Mouse (Mus musculus): ENCODE data around the gene Ubn2. TPM values are rescaled to one million over a fixed set of nuclear protein-coding genes. Genes with fewer than 3 reads are reported as not detected.
A peak's percentile ranks its signal among the peaks of the same experiment; 100 is the strongest.
"Not testable (repeated sequence)": the region's sequence is repeated elsewhere in the genome, so short reads cannot be mapped to it uniquely, and the experiment has no call there.

The Ubn2 gene
- polyA plus RNA-seq, 1 experiment from 2014 or later, result 20.0 TPM

GRCm38 (mm10) chr6:38531211-38531820 is 97.6 kb downstream of the Ubn2 start:
- no peaks in the 10 kb centered on the region for H3K9me3 ChIP-seq (ENCODE audit: control insufficient read depth, low read length)
- DNase-seq (ENCODE audit: low spot score) (no peak), ATAC-seq (ENCODE audit: insufficient read depth, low FRiP score, low TSS enrichment) (no peak)
- H3K36me3 ChIP-seq (ENCODE audit: control insufficient read depth, insufficient read depth, low read length), result no peaks in the 10 kb centered on the region
- H3K4me1 ChIP-seq (ENCODE audit: control insufficient read depth, insufficient read depth, low read length), result no peaks in the 10 kb centered on the region
- no peak overlapping the region for H3K9ac ChIP-seq (ENCODE audit: low read length)
- H3K27ac ChIP-seq (ENCODE audit: low read depth, low read length), result no peak overlapping the region
- no peak overlapping the region for H3K4me2 ChIP-seq (ENCODE audit: low read depth)
- H3K27me3 ChIP-seq (ENCODE audit: control insufficient read depth, insufficient read depth, low read length), result no peaks in the 10 kb centered on the region
- no peak overlapping the region for H3K4me3 ChIP-seq (ENCODE audit: low read depth, low read length)
- WGBS, result 64% methylated on average over 5 of the region's 5 CpGs

GRCm38 (mm10) chr6:38532500-38533420 is 99.0 kb downstream of the Ubn2 start:
- peak overlapping the region; percentile 79 for H3K4me2 ChIP-seq (ENCODE audit: low read depth)
- 6% methylated on average over 25 of the region's 25 CpGs for WGBS
- no peaks in the 10 kb centered on the region for H3K27me3 ChIP-seq (ENCODE audit: control insufficient read depth, insufficient read depth, low read length)
- no peaks in the 10 kb centered on the region for H3K36me3 ChIP-seq (ENCODE audit: control insufficient read depth, insufficient read depth, low read length)
- no peaks in the 10 kb centered on the region for H3K4me1 ChIP-seq (ENCODE audit: control insufficient read depth, insufficient read depth, low read length)
- DNase-seq (ENCODE audit: low spot score) (no peak), ATAC-seq (ENCODE audit: insufficient read depth, low FRiP score, low TSS enrichment) (peak; percentile 51)
- H3K9me3 ChIP-seq (ENCODE audit: control insufficient read depth, low read length), result no peaks in the 10 kb centered on the region
- peak overlapping the region; percentile 90 for H3K27ac ChIP-seq (ENCODE audit: low read depth, low read length)
- peak overlapping the region; percentile 56 for H3K4me3 ChIP-seq (ENCODE audit: low read depth, low read length)
- peak overlapping the region; percentile 81 for H3K9ac ChIP-seq (ENCODE audit: low read length)

- Histone ChIP-seq H3K9me3 (ENCODE audit: control insufficient read depth, low read length) (no peaks in the 10 kb centered on the region), H3K4me3 (ENCODE audit: low read depth, low read length) (peak within 1 kb of the TSS; percentile 56), H3K27me3 (ENCODE audit: control insufficient read depth, insufficient read depth, low read length) (no peaks in the 10 kb centered on the region), H3K4me2 (ENCODE audit: low read depth) (peak within 1 kb of the TSS; percentile 79), H3K4me1 (ENCODE audit: control insufficient read depth, insufficient read depth, low read length) (no peaks in the 10 kb centered on the region), H3K27ac (ENCODE audit: low read depth, low read length) (peak within 1 kb of the TSS; percentile 90), H3K36me3 (ENCODE audit: control insufficient read depth, insufficient read depth, low read length) (no peaks in the 10 kb centered on the region), H3K9ac (ENCODE audit: low read length) (peak within 1 kb of the TSS; percentile 81)
- 7% methylated on average over 41 of the region's 41 CpGs for WGBS
- DNase-seq (ENCODE audit: low spot score) (peak; percentile 97), ATAC-seq (ENCODE audit: insufficient read depth, low FRiP score, low TSS enrichment) (peak; percentile 86)
Measured at GRCm38 (mm10) chr6:38533428-38534405, 100.0 kb downstream of the Ubn2 start, which contains the start of gene Fmc1. Fmc1 (plus strand) TSS chr6:38533502.

GRCm38 (mm10) chr6:38534640-38535365 is 101.1 kb downstream of the Ubn2 start:
- ATAC-seq (ENCODE audit: insufficient read depth, low FRiP score, low TSS enrichment), result peak; percentile 69
- peak overlapping the region; percentile 72 for H3K9ac ChIP-seq (ENCODE audit: low read length)
- H3K27ac ChIP-seq (ENCODE audit: low read depth, low read length), result peak overlapping the region; percentile 76
- H3K36me3 ChIP-seq (ENCODE audit: control insufficient read depth, insufficient read depth, low read length), result no peaks in the 10 kb centered on the region; the same call in 1 of the 2 replicates
- no peaks in the 10 kb centered on the region for H3K9me3 ChIP-seq (ENCODE audit: control insufficient read depth, low read length)
- H3K4me1 ChIP-seq (ENCODE audit: control insufficient read depth, insufficient read depth, low read length), result no peaks in the 10 kb centered on the region
- H3K27me3 ChIP-seq (ENCODE audit: control insufficient read depth, insufficient read depth, low read length), result no peaks in the 10 kb centered on the region
- H3K4me2 ChIP-seq (ENCODE audit: low read depth), result peak overlapping the region; percentile 34
- under 1% methylated on average over 53 of the region's 53 CpGs for WGBS
- peak; percentile 98 for DNase-seq (ENCODE audit: low spot score)
- peak overlapping the region; percentile 56 for H3K4me3 ChIP-seq (ENCODE audit: low read depth, low read length)

GRCm38 (mm10) chr6:38535366-38535690 is 101.6 kb downstream of the Ubn2 start:
- 4% methylated on average over 9 of the region's 9 CpGs for WGBS
- H3K4me2 ChIP-seq (ENCODE audit: low read depth), result peak overlapping the region; percentile 34

GRCm38 (mm10) chr6:38535788-38536187 is 102.0 kb downstream of the Ubn2 start:
- DNase-seq (ENCODE audit: low spot score), result no peak
- H3K36me3 ChIP-seq (ENCODE audit: control insufficient read depth, insufficient read depth, low read length), result no peaks in the 10 kb centered on the region; the same call in 1 of the 2 replicates
- H3K9ac ChIP-seq (ENCODE audit: low read length), result no peak overlapping the region
- H3K4me3 ChIP-seq (ENCODE audit: low read depth, low read length), result peak overlapping the region; percentile 56
- H3K27me3 ChIP-seq (ENCODE audit: control insufficient read depth, insufficient read depth, low read length), result no peaks in the 10 kb centered on the region
- no peaks in the 10 kb centered on the region for H3K4me1 ChIP-seq (ENCODE audit: control insufficient read depth, insufficient read depth, low read length)
- 90% methylated on average over 1 of the region's 1 CpGs for WGBS
- H3K27ac ChIP-seq (ENCODE audit: low read depth, low read length), result no peak overlapping the region
- H3K4me2 ChIP-seq (ENCODE audit: low read depth), result peak overlapping the region; percentile 34
- no peaks in the 10 kb centered on the region for H3K9me3 ChIP-seq (ENCODE audit: control insufficient read depth, low read length)
- no peak for ATAC-seq (ENCODE audit: insufficient read depth, low FRiP score, low TSS enrichment)

More at GRCm38 (mm10) chr6:38535366-38535690, 101.6 kb downstream of the Ubn2 start:
- no peaks in the 10 kb centered on the region; the same call in 1 of the 2 replicates for H3K36me3 ChIP-seq (ENCODE audit: control insufficient read depth, insufficient read depth, low read length)
- no peaks in the 10 kb centered on the region for H3K4me1 ChIP-seq (ENCODE audit: control insufficient read depth, insufficient read depth, low read length)
- no peak for DNase-seq (ENCODE audit: low spot score)
- H3K9ac ChIP-seq (ENCODE audit: low read length), result peak overlapping the region; percentile 72
- H3K9me3 ChIP-seq (ENCODE audit: control insufficient read depth, low read length), result no peaks in the 10 kb centered on the region
- ATAC-seq (ENCODE audit: insufficient read depth, low FRiP score, low TSS enrichment), result no peak
- H3K27me3 ChIP-seq (ENCODE audit: control insufficient read depth, insufficient read depth, low read length), result no peaks in the 10 kb centered on the region
- H3K4me3 ChIP-seq (ENCODE audit: low read depth, low read length), result peak overlapping the region; percentile 56
- peak overlapping the region; percentile 76; the same call in 1 of the 2 replicates for H3K27ac ChIP-seq (ENCODE audit: low read depth, low read length)

GRCm38 (mm10) chr6:38544141-38544540 is 110.4 kb downstream of the Ubn2 start:
- H3K27me3 ChIP-seq (ENCODE audit: control insufficient read depth, insufficient read depth, low read length); H3K9ac ChIP-seq (ENCODE audit: low read length); H3K4me3 ChIP-seq (ENCODE audit: low read depth, low read length); H3K4me2 ChIP-seq (ENCODE audit: low read depth); H3K36me3 ChIP-seq (ENCODE audit: control insufficient read depth, insufficient read depth, low read length); H3K27ac ChIP-seq (ENCODE audit: low read depth, low read length); H3K9me3 ChIP-seq (ENCODE audit: control insufficient read depth, low read length); ATAC-seq (ENCODE audit: insufficient read depth, low FRiP score, low TSS enrichment); H3K4me1 ChIP-seq (ENCODE audit: control insufficient read depth, insufficient read depth, low read length); DNase-seq (ENCODE audit: low spot score): not testable (repeated sequence)
- WGBS, result 93% methylated on average over 4 of the region's 5 CpGs

GRCm38 (mm10) chr6:38547005-38547404 is 113.3 kb downstream of the Ubn2 start:
- ATAC-seq (ENCODE audit: insufficient read depth, low FRiP score, low TSS enrichment); H3K4me3 ChIP-seq (ENCODE audit: low read depth, low read length); H3K4me2 ChIP-seq (ENCODE audit: low read depth); H3K9me3 ChIP-seq (ENCODE audit: control insufficient read depth, low read length); H3K27me3 ChIP-seq (ENCODE audit: control insufficient read depth, insufficient read depth, low read length); H3K4me1 ChIP-seq (ENCODE audit: control insufficient read depth, insufficient read depth, low read length); DNase-seq (ENCODE audit: low spot score); H3K9ac ChIP-seq (ENCODE audit: low read length); H3K36me3 ChIP-seq (ENCODE audit: control insufficient read depth, insufficient read depth, low read length); H3K27ac ChIP-seq (ENCODE audit: low read depth, low read length): not testable (repeated sequence)
- 83% methylated on average over 2 of the region's 2 CpGs for WGBS
